Mouse (Mus musculus) liver, embryonic 12.5 days (tissue): ENCODE results near the gene Rcor1. TPM values are rescaled to one million over a fixed set of nuclear protein-coding genes. Genes with fewer than 3 reads are reported as not detected.

ENCODE experiments used
- ATAC-seq: fragments of 200-750 bp; cut with Nextera tagmentation; 2 replicates; pipeline ENCODE4 v1.8.0; 2017; ENCODE audit warnings: moderate number of reproducible peaks, mild to moderate bottlenecking, moderate library complexity
- H3K27ac ChIP-seq: fragments of 300-500 bp; sonication (generic); 2 replicates; pipeline ENCODE4 v1.5.1; 2016; ENCODE audit warnings: mild to moderate bottlenecking
- H3K27me3 ChIP-seq: fragments of 300-500 bp; sonication (generic); replicated peaks from 2 replicates; pipeline ENCODE4 v1.6.1; 2016; ENCODE audit warnings: mild to moderate bottlenecking, moderate library complexity
- H3K36me3 ChIP-seq: fragments of 300-500 bp; sonication (generic); 2 replicates; pipeline ENCODE4 v1.6.1; 2016; ENCODE audit warnings: mild to moderate bottlenecking, moderate library complexity
- H3K4me1 ChIP-seq: fragments of 300-500 bp; sonication (generic); 2 replicates; pipeline ENCODE4 v1.6.1; 2016
- H3K4me2 ChIP-seq: fragments of 300-500 bp; sonication (generic); 2 replicates; pipeline ENCODE4 v1.6.1; 2016; ENCODE audit warnings: mild to moderate bottlenecking, moderate library complexity
- H3K4me3 ChIP-seq: fragments of 300-500 bp; sonication (generic); 2 replicates; pipeline ENCODE4 v1.5.1; 2016; ENCODE audit warnings: mild to moderate bottlenecking, moderate library complexity
- H3K9ac ChIP-seq: fragments of 300-500 bp; sonication (generic); 2 replicates; pipeline ENCODE4 v1.6.1; 2016; ENCODE audit warnings: mild to moderate bottlenecking, moderate library complexity
- H3K9me3 ChIP-seq: fragments of 300-500 bp; sonication (generic); replicated peaks from 2 replicates; pipeline ENCODE4 v1.6.1; 2016; ENCODE audit warnings: mild to moderate bottlenecking, moderate library complexity
- WGBS: fragments of 180-500 bp; shearing (Covaris S2); methylation state at CpG from one replicate; pipeline ENCODE4 v1.1.7; 2016; ENCODE audit not compliant: insufficient replicate concordance; 5-methylcytosine and 5-hydroxymethylcytosine counted together
- polyA plus RNA-seq: library from polyadenylated mRNA; unstranded; fragments of >200 nt; fragmentation: Nextera tagmentation; extraction: Ambion mirVana; gene quantifications from 2 replicates; pipeline ENCODE4 v1.2.1, GENCODE M21; 2016

Rcor1 gene
- polyA plus RNA-seq, 1 experiment from 2014 or later: 8.5 TPM

GRCm38 (mm10) chr12:111076385-111076965 is 37.3 kb downstream of the Rcor1 start:
- peak; percentile 23; the same call in 1 of the 2 replicates for ATAC-seq
- Histone ChIP-seq H3K9me3 (no peaks in the 10 kb centered on the region), H3K9ac (no peak overlapping the region)

DNA sequence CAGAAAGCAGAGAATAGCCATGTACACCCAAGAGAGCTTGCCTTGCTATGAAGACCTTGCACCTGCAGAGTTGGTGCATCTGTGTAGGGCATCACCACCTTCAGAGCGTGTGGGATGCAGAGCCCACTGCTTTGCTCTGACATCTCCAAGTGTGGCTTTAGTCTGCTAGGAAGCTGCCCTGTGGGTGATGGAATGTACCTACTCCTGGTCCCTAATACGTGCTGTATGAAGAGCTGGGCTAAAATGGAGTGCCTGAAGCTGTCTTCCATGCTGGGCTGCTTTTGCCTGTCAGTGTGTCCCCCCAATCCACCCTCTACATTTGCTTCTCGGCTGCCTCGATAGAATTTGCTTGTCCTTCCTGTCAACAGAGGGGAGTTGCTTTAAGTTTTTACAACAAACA is 46.4 kb downstream of the Rcor1 start:
- 78% methylated on average over 4 of the region's 4 CpGs for WGBS
- Histone ChIP-seq H3K27me3 (no peaks in the 10 kb centered on the region), H3K4me1 (peaks cover 21% of the 10 kb centered on the region), H3K27ac (no peak overlapping the region), H3K36me3 (peaks cover 49% of the 10 kb centered on the region), H3K4me2 (no peak overlapping the region), H3K9me3 (no peaks in the 10 kb centered on the region), H3K9ac (no peak overlapping the region), H3K4me3 (no peak overlapping the region)
- no peak for ATAC-seq

More at GRCm38 (mm10) chr12:111076385-111076965, 37.3 kb downstream of the Rcor1 start:
- 73% methylated on average over 12 of the region's 12 CpGs for WGBS
- H3K4me2 ChIP-seq: no peak overlapping the region
- no peaks in the 10 kb centered on the region for H3K27me3 ChIP-seq
- peaks cover 29% of the 10 kb centered on the region for H3K4me1 ChIP-seq
- no peak overlapping the region for H3K4me3 ChIP-seq
- no peak overlapping the region for H3K27ac ChIP-seq
- H3K36me3 ChIP-seq: peaks cover 3% of the 10 kb centered on the region; the same call in 1 of the 2 replicates

- H3K4me2 ChIP-seq: no peak overlapping the region
- H3K36me3 ChIP-seq: peaks cover 52% of the 10 kb centered on the region
- WGBS: 90% methylated on average over 1 of the region's 1 CpGs
- no peak overlapping the region for H3K4me3 ChIP-seq
- no peaks in the 10 kb centered on the region for H3K27me3 ChIP-seq
- H3K4me1 ChIP-seq: peaks cover 26% of the 10 kb centered on the region
- no peak overlapping the region for H3K9ac ChIP-seq
- no peak for ATAC-seq
- H3K27ac ChIP-seq: no peak overlapping the region
- H3K9me3 ChIP-seq: no peaks in the 10 kb centered on the region
Observed at GRCm38 (mm10) chr12:111087066-111087465, 47.9 kb downstream of the Rcor1 start.

DNA sequence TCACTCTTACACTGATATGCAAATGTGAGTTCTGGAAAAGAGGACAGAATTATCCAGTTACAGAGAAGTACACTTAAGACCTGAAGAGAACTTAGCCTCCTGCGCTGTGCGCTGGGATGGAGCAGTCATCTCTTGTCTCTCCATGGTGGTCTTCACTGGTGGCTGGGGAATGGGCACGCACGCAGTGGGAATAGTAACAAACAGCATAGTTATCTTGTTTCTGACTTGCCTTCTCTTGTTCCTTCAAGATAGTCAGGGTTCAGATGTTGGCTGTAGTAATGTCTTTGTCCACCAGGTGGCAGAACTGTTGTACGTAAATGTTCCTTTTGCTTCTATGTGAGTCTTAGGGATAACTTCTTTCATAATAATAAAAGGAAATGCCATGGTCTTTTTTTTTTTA is 49.0 kb downstream of the Rcor1 start:
- no peak for ATAC-seq
- Histone ChIP-seq H3K9ac (no peak overlapping the region), H3K4me1 (peaks cover 35% of the 10 kb centered on the region), H3K27ac (no peak overlapping the region), H3K36me3 (peaks cover 47% of the 10 kb centered on the region), H3K4me3 (no peak overlapping the region), H3K4me2 (no peak overlapping the region), H3K27me3 (no peaks in the 10 kb centered on the region), H3K9me3 (no peaks in the 10 kb centered on the region)
- WGBS: 25% methylated on average over 5 of the region's 5 CpGs

- H3K36me3 ChIP-seq: peaks cover 47% of the 10 kb centered on the region
- H3K4me2 ChIP-seq: no peak overlapping the region
- no peak overlapping the region for H3K9ac ChIP-seq
- peaks cover 40% of the 10 kb centered on the region for H3K4me1 ChIP-seq
- H3K27me3 ChIP-seq: no peaks in the 10 kb centered on the region
- no peak for ATAC-seq
- no peaks in the 10 kb centered on the region for H3K9me3 ChIP-seq
- H3K4me3 ChIP-seq: no peak overlapping the region
- no peak overlapping the region for H3K27ac ChIP-seq
- 62% methylated on average over 3 of the region's 3 CpGs for WGBS
Observed at GRCm38 (mm10) chr12:111088731-111089141, 49.6 kb downstream of the Rcor1 start.

DNA sequence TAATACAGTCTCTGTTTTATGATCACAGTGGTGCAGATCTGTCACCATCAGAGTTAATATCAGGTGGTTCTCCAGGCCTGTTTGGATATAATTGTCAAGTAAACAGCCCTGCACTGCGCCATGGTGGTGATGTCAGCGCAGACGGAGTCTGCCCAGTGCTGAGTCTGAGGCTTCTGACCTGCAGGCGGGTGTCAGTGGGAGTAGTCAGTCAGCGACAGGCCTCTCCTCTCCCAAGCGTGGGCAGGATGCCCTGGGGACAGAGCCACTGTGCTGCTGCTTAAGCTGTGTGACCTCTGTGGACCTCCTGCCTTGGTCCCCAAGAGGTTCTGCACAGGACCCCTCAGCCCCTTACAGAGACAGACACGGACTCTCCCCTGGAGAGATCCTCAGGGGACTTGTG is 50.0 kb downstream of the Rcor1 start:
- no peaks in the 10 kb centered on the region for H3K27me3 ChIP-seq
- 81% methylated on average over 7 of the region's 7 CpGs for WGBS

DNA sequence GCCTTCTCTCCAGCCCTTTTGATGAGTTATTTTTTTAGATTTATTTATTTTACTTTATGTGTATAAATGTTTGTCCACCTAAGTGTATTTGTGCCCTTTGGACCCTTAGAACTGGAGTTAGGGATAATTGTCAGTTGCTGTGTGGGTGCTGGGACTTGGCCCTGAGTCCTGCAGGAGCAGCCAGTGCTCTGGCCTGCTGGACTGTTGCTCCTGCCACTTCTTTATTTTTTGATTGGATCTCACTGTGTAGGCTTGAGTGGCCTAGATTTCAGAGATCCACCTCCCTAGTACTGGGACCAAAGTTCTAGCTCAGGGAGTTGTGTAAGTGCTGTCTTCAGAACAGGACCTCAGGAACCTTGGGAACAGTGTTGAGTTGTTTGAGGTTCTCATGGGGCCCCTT is 51.6 kb downstream of the Rcor1 start:
- peaks cover 44% of the 10 kb centered on the region for H3K36me3 ChIP-seq
- no peaks in the 10 kb centered on the region for H3K27me3 ChIP-seq
- no peak for ATAC-seq
- H3K4me3 ChIP-seq: no peak overlapping the region
- H3K4me2 ChIP-seq: no peak overlapping the region
- no peak overlapping the region for H3K9ac ChIP-seq
- no peaks in the 10 kb centered on the region for H3K9me3 ChIP-seq
- H3K27ac ChIP-seq: no peak overlapping the region
- H3K4me1 ChIP-seq: peaks cover 48% of the 10 kb centered on the region

More for the DNA sequence above, 50.0 kb downstream of the Rcor1 start:
- no peak for ATAC-seq
- Histone ChIP-seq H3K4me3 (no peak overlapping the region), H3K9me3 (no peaks in the 10 kb centered on the region), H3K4me2 (no peak overlapping the region), H3K27ac (no peak overlapping the region; the same call in 1 of the 2 replicates), H3K36me3 (peaks cover 46% of the 10 kb centered on the region), H3K9ac (no peak overlapping the region), H3K4me1 (peaks cover 44% of the 10 kb centered on the region)

DNA sequence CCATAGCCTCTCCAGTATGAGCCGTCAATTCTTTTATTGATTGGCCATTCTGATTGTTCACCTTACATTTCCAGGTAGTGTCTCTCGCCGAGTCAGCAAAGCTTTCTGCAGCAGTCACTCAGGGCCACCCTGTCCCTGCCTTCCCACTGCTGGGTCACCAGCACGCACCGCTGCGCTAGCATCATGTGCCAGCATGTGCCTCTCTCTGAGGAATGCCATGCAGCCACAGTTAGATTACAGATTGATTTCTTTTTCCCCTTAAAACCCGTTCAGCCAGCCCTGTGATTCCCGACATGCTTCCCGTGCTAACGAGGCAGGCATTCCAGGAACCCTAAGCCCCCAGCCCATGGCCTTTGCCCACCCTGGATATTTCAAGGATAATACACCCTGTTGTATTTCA is 52.8 kb downstream of the Rcor1 start:
- H3K4me1 ChIP-seq: peaks cover 45% of the 10 kb centered on the region
- H3K27ac ChIP-seq: no peak overlapping the region
- no peaks in the 10 kb centered on the region for H3K27me3 ChIP-seq
- H3K4me2 ChIP-seq: no peak overlapping the region
- no peak overlapping the region for H3K4me3 ChIP-seq
- H3K9me3 ChIP-seq: no peaks in the 10 kb centered on the region
- no peak for ATAC-seq
- no peak overlapping the region; the same call in 1 of the 2 replicates for H3K9ac ChIP-seq
- H3K36me3 ChIP-seq: peaks cover 55% of the 10 kb centered on the region
- WGBS: 84% methylated on average over 10 of the region's 10 CpGs

DNA sequence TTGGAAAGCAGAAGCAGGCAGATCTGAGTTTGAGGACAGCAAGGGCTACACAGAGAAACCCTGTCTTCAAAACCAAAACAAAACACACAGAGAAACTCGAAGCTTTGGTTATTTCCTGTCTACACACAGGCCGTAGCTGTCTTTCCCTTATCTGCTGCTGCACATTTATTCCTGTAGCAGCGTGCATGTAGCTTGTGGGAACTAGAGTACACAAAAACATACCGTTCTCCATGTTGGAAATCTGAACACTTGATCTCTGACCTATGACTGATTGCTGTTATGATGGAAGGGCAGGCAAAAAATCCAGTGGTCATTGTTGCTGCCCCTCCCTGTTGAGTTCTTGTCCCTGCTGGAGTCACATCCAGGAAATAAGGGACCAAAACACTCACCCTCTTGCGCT is 54.9 kb downstream of the Rcor1 start:
- 29% methylated on average over 5 of the region's 5 CpGs for WGBS
- ATAC-seq: peak; percentile 63

GRCm38 (mm10) chr12:111095086-111095485 is 55.9 kb downstream of the Rcor1 start:
- Histone ChIP-seq H3K36me3 (peaks cover 74% of the 10 kb centered on the region), H3K9ac (no peak overlapping the region), H3K4me2 (no peak overlapping the region), H3K9me3 (no peaks in the 10 kb centered on the region), H3K27ac (no peak overlapping the region), H3K4me3 (no peak overlapping the region), H3K27me3 (no peaks in the 10 kb centered on the region), H3K4me1 (peaks cover 31% of the 10 kb centered on the region)
- no peak for ATAC-seq
- WGBS: 87% methylated on average over 6 of the region's 6 CpGs

More for the DNA sequence above, 54.9 kb downstream of the Rcor1 start:
- H3K4me1 ChIP-seq: peaks cover 37% of the 10 kb centered on the region
- H3K36me3 ChIP-seq: peaks cover 71% of the 10 kb centered on the region
- no peaks in the 10 kb centered on the region for H3K27me3 ChIP-seq
- 0 out of 2 replicates have a peak overlapping the region, but pooled peaks have one; percentile 14 for H3K4me2 ChIP-seq
- H3K4me3 ChIP-seq: no peak overlapping the region
- no peak overlapping the region for H3K9ac ChIP-seq
- peak overlapping the region; percentile 52 for H3K27ac ChIP-seq
- no peaks in the 10 kb centered on the region for H3K9me3 ChIP-seq

- no peaks in the 10 kb centered on the region for H3K9me3 ChIP-seq
- H3K27me3 ChIP-seq: no peaks in the 10 kb centered on the region
- WGBS: 84% methylated on average over 6 of the region's 6 CpGs
- H3K4me2 ChIP-seq: no peak overlapping the region
- no peak overlapping the region for H3K4me3 ChIP-seq
- H3K36me3 ChIP-seq: peaks cover 78% of the 10 kb centered on the region
- H3K9ac ChIP-seq: no peak overlapping the region
- peaks cover 25% of the 10 kb centered on the region for H3K4me1 ChIP-seq
- no peak overlapping the region for H3K27ac ChIP-seq
- ATAC-seq: no peak
Observed at GRCm38 (mm10) chr12:111096249-111096648, 57.1 kb downstream of the Rcor1 start.

DNA sequence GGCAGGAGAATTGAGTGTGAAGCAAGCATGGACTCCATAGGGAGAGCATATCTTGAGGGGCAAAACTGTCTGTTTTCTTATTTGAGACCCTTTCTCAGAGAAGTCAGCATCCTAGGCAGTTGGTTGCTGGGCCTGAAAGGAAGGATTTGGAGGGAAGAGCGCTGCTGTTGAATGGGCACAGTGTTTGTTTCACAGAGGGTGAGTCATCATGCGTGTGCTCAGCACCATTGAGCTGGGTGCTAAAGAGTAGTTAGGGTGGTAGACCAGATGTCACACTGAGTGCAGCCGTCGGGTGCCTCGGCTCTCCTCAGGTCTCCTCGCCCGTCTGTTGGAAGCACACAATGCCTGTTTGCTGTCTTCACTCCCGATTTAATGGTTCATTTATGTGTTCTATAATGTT is 57.9 kb downstream of the Rcor1 start:
- peaks cover 80% of the 10 kb centered on the region for H3K36me3 ChIP-seq
- H3K4me3 ChIP-seq: no peak overlapping the region
- H3K27me3 ChIP-seq: no peaks in the 10 kb centered on the region
- no peak overlapping the region for H3K9ac ChIP-seq
- 92% methylated on average over 8 of the region's 8 CpGs for WGBS
- no peaks in the 10 kb centered on the region for H3K9me3 ChIP-seq
- no peak overlapping the region for H3K27ac ChIP-seq
- ATAC-seq: no peak
- no peak overlapping the region for H3K4me2 ChIP-seq
- peaks cover 22% of the 10 kb centered on the region for H3K4me1 ChIP-seq

DNA sequence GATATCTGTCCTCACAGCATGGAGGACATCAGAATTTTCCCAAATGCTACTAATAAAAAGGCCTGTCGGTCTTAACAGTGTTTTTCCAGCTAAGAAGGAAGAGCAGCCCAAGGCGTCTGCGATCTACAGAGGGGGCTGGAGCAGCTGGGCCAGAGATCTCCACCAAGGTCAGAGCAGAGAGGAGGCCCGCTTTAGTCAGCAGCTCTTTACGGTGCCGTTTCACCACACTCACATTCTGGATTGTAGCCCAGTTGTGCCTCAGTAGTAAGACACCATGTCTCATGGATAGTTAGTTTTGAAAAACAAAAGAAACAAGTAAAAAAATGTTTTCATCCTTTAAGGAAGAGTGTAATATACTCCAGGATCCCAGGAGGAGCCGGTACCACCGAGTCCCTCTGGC is 72.0 kb downstream of the Rcor1 start:
- Histone ChIP-seq H3K27ac (no peak overlapping the region), H3K9ac (no peak overlapping the region), H3K9me3 (no peaks in the 10 kb centered on the region), H3K27me3 (no peaks in the 10 kb centered on the region), H3K4me2 (no peak overlapping the region), H3K36me3 (peaks cover 95% of the 10 kb centered on the region), H3K4me3 (no peak overlapping the region), H3K4me1 (no peaks in the 10 kb centered on the region; the same call in none of the 2 replicates)
- ATAC-seq: no peak
- WGBS: 86% methylated on average over 8 of the region's 8 CpGs
